Comparison of ENCODE assay signal across 8 mouse cellular contexts in the genomic region with DNA sequence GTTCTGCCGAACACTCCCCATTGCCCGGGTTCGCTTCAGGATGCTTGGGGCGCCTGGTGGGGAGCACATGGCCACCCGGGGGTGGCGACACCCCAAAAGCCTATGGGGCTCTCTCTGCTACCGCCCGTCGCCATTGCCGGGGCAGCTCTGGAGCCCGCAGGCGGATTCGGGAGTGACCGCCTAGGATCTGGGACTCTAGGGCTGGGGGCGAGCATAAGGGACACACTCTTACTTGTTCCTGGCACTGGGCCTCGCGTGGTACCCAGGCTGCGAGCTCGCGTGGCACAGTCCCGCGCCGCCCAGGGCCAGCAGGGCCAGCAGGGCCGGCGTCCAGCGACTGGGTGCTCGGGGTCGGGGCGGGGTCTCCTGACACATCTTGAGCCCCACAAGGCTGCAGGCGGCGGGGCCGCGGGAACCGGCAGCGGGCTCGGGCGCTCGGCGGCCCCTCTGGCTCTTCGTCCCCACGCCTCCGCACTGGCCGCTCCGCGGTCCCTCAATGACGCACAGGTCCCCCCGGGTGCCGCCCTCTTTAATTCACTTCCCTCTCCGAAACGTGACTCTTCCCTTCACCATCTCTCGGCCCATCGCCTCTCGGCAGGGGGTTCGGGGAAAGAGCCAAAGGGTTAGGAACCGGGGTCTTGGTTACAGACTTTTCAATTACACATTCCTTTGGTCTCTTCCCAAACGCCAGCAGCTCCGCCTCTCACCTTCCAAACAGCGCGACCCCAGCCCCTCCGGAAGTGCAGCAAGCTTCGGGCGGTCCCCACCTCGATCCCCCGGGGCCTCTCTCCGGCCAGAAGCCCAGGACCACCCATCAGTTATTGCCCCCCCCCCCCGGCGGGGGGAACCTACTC. TPM values are rescaled to one million over a fixed set of nuclear protein-coding genes. Genes with fewer than 3 reads are reported as not detected.
DNase-seq lines count a peak whose midpoint lies in the region; ATAC-seq and TF ChIP-seq lines count a peak whose summit lies in the region.

No protein-coding gene starts in this region.

- no peaks in the 10 kb centered on the region for H3K36me3 ChIP-seq in thymus, adult 2 months (ENCODE audit: control insufficient read depth, insufficient read depth, low read length)
- H3K36me3 ChIP-seq in embryonic facial prominence, embryonic 15.5 days = no peaks in the 10 kb centered on the region
- H3K36me3 ChIP-seq in heart, embryonic 13.5 days = no peaks in the 10 kb centered on the region
- no peaks in the 10 kb centered on the region for H3K36me3 ChIP-seq in limb, embryonic 14.5 days (ENCODE audit: control insufficient read depth, insufficient read depth, low read length)
- no peaks in the 10 kb centered on the region for H3K36me3 ChIP-seq in midbrain, embryonic 13.5 days
- no peaks in the 10 kb centered on the region for H3K36me3 ChIP-seq in stomach, embryonic 14.5 days (ENCODE audit: control insufficient read depth, insufficient read depth, low read length)

- no peak overlapping the region for H3K27ac ChIP-seq in thymus, adult 2 months (ENCODE audit: control insufficient read depth, insufficient read depth, low read length)
- H3K27ac ChIP-seq in embryonic facial prominence, embryonic 15.5 days (replicated peaks) = peak overlapping the region; percentile 83
- H3K27ac ChIP-seq in heart, embryonic 13.5 days (replicated peaks) = peak overlapping the region; percentile 62
- H3K27ac ChIP-seq in limb, embryonic 14.5 days (replicated peaks; ENCODE audit: low read depth, low read length) = peak overlapping the region; percentile 30
- no peak overlapping the region for H3K27ac ChIP-seq in midbrain, embryonic 13.5 days
- H3K27ac ChIP-seq in stomach, embryonic 14.5 days (ENCODE audit: low read length) = no peak overlapping the region

- peak overlapping the region; percentile 41 for H3K4me3 ChIP-seq in thymus, adult 2 months (ENCODE audit: control insufficient read depth, insufficient read depth, low read length)
- H3K4me3 ChIP-seq in embryonic facial prominence, embryonic 15.5 days (replicated peaks) = peak overlapping the region; percentile 64
- peak overlapping the region; percentile 80 for H3K4me3 ChIP-seq in heart, embryonic 13.5 days
- peak overlapping the region; percentile 65 for H3K4me3 ChIP-seq in limb, embryonic 14.5 days (replicated peaks; ENCODE audit: low read length)
- H3K4me3 ChIP-seq in midbrain, embryonic 13.5 days (replicated peaks) = peak overlapping the region; percentile 66
- H3K4me3 ChIP-seq in stomach, embryonic 14.5 days (ENCODE audit: low read depth, low read length) = peak overlapping the region; percentile 49

- DNase-seq in thymus, adult 2 months = peak; percentile 15
- DNase-seq in thymus, adult 18-20 months = no peak
- no peak for DNase-seq in limb, embryonic 14.5 days (ENCODE audit: low spot score)

- H3K4me1 ChIP-seq in thymus, adult 2 months (replicated peaks; ENCODE audit: control insufficient read depth, insufficient read depth, low read length) = peaks cover 14% of the 10 kb centered on the region
- peaks cover 21% of the 10 kb centered on the region for H3K4me1 ChIP-seq in embryonic facial prominence, embryonic 15.5 days
- peaks cover 43% of the 10 kb centered on the region for H3K4me1 ChIP-seq in heart, embryonic 13.5 days
- peaks cover 10% of the 10 kb centered on the region for H3K4me1 ChIP-seq in limb, embryonic 14.5 days (ENCODE audit: control insufficient read depth, insufficient read depth, low read length)
- peaks cover 26% of the 10 kb centered on the region for H3K4me1 ChIP-seq in midbrain, embryonic 13.5 days (replicated peaks)
- 0 out of 2 replicates have a peak, but pooled peaks cover 2% of the 10 kb centered on the region for H3K4me1 ChIP-seq in stomach, embryonic 14.5 days (ENCODE audit: control insufficient read depth, insufficient read depth, low read length)

- H3K4me2 ChIP-seq in embryonic facial prominence, embryonic 15.5 days (replicated peaks) = peak overlapping the region; percentile 99
- peak overlapping the region; percentile 96 for H3K4me2 ChIP-seq in heart, embryonic 13.5 days
- peak overlapping the region; percentile 100 for H3K4me2 ChIP-seq in limb, embryonic 14.5 days (replicated peaks; ENCODE audit: low read depth, low read length, severe bottlenecking)
- H3K4me2 ChIP-seq in midbrain, embryonic 13.5 days (replicated peaks) = peak overlapping the region; percentile 100
- H3K4me2 ChIP-seq in stomach, embryonic 14.5 days (replicated peaks; ENCODE audit: low read depth, low read length) = peak overlapping the region; percentile 99

- WGBS in thymus, adult 2 months = 1% methylated on average over 67 of the region's 67 CpGs
- WGBS in embryonic facial prominence, embryonic 15.5 days = under 1% methylated on average over 56 of the region's 67 CpGs
- WGBS in heart, embryonic 13.5 days = under 1% methylated on average over 66 of the region's 67 CpGs
- WGBS in limb, embryonic 14.5 days = 2% methylated on average over 43 of the region's 67 CpGs
- under 1% methylated on average over 67 of the region's 67 CpGs for WGBS in midbrain, embryonic 13.5 days
- WGBS in stomach, embryonic 14.5 days = under 1% methylated on average over 66 of the region's 67 CpGs

- no peak for TF ChIP-seq CTCF in thymus, adult 2 months (IDR thresholded peaks at IDR 0.05; ENCODE audit: borderline replicate concordance, control insufficient read depth, extremely low read depth, insufficient read depth, low read length, poor library complexity)

- peaks cover 14% of the 10 kb centered on the region for H3K27me3 ChIP-seq in thymus, adult 2 months (ENCODE audit: control insufficient read depth, insufficient read depth, low read length)
- peaks cover 33% of the 10 kb centered on the region for H3K27me3 ChIP-seq in embryonic facial prominence, embryonic 15.5 days
- peaks cover 35% of the 10 kb centered on the region for H3K27me3 ChIP-seq in heart, embryonic 13.5 days (replicated peaks)
- peaks cover 15% of the 10 kb centered on the region for H3K27me3 ChIP-seq in limb, embryonic 14.5 days (ENCODE audit: control insufficient read depth, insufficient read depth, low read length)
- H3K27me3 ChIP-seq in midbrain, embryonic 13.5 days = peaks cover 39% of the 10 kb centered on the region
- peaks cover 15% of the 10 kb centered on the region; the same call in 1 of the 2 replicates for H3K27me3 ChIP-seq in stomach, embryonic 14.5 days (ENCODE audit: control insufficient read depth, insufficient read depth, low read length)

- TF ChIP-seq POLR2A in thymus, adult 2 months (IDR thresholded peaks at IDR 0.05; ENCODE audit: control insufficient read depth, extremely low read depth, insufficient read depth, low read length, poor library complexity) = no peak
- no peak for TF ChIP-seq POLR2A in limb, embryonic 14.5 days (IDR thresholded peaks at IDR 0.05; ENCODE audit: borderline replicate concordance, extremely low read depth, insufficient read depth, insufficient read length)

- peak overlapping the region; percentile 64 for H3K9ac ChIP-seq in embryonic facial prominence, embryonic 15.5 days
- peak overlapping the region; percentile 90 for H3K9ac ChIP-seq in heart, embryonic 13.5 days
- H3K9ac ChIP-seq in limb, embryonic 14.5 days (ENCODE audit: low read depth, low read length, severe bottlenecking) = peak overlapping the region; percentile 72
- H3K9ac ChIP-seq in midbrain, embryonic 13.5 days (replicated peaks) = peak overlapping the region; percentile 60
- 0 out of 2 replicates have a peak overlapping the region, but pooled peaks have one; percentile 10 for H3K9ac ChIP-seq in stomach, embryonic 14.5 days (replicated peaks; ENCODE audit: low read depth, low read length)

- ATAC-seq in embryonic facial prominence, embryonic 15.5 days (ENCODE audit: insufficient number of reproducible peaks, low FRiP score, low TSS enrichment, low read depth) = peak; percentile 43; the same call in 1 of the 2 replicates
- peak; percentile 26; the same call in 1 of the 2 replicates for ATAC-seq in heart, embryonic 13.5 days (ENCODE audit: extremely low read depth, insufficient number of reproducible peaks, low FRiP score, low TSS enrichment)
- ATAC-seq in limb, embryonic 14.5 days (ENCODE audit: low FRiP score, low read depth) = peak; percentile 29
- ATAC-seq in midbrain, embryonic 13.5 days = peak; percentile 82
- ATAC-seq in stomach, embryonic 14.5 days (ENCODE audit: insufficient number of reproducible peaks, insufficient read depth, low FRiP score, low read depth) = peak; percentile 60; the same call in 1 of the 2 replicates
- ATAC-seq in cerebellum, adult (ENCODE audit: insufficient number of reproducible peaks, low FRiP score, low TSS enrichment) = no peak

- H3K9me3 ChIP-seq in embryonic facial prominence, embryonic 15.5 days (replicated peaks) = no peaks in the 10 kb centered on the region
- H3K9me3 ChIP-seq in heart, embryonic 13.5 days = no peaks in the 10 kb centered on the region
- H3K9me3 ChIP-seq in limb, embryonic 14.5 days (ENCODE audit: control insufficient read depth, low read length) = no peaks in the 10 kb centered on the region
- no peaks in the 10 kb centered on the region for H3K9me3 ChIP-seq in midbrain, embryonic 13.5 days
- no peaks in the 10 kb centered on the region for H3K9me3 ChIP-seq in stomach, embryonic 14.5 days (ENCODE audit: control insufficient read depth, low read depth, low read length)

RNA-seq across cellular contexts. Expression of gene Emilin2, which starts 1.1 kb away (rescaled TPM):
- polyA plus RNA-seq in thymus, adult 2 months (2012; rRNA removed) = 5.9 and 8.7 TPM in 2 replicates
- polyA plus RNA-seq in embryonic facial prominence, embryonic 15.5 days (2015; fragmentation: Nextera tagmentation; extraction: Ambion mirVana) = 26.3 and 31.7 TPM in 2 replicates
- polyA plus RNA-seq in heart, embryonic 13.5 days (2015; fragmentation: Nextera tagmentation; extraction: Ambion mirVana) = 47.4 and 51.7 TPM in 2 replicates
- polyA plus RNA-seq in limb, embryonic 14.5 days (2012; rRNA removed) = 22.7 and 23.6 TPM in 2 replicates
- 25.6 and 30.0 TPM in 2 replicates for polyA plus RNA-seq in limb, embryonic 14.5 days (2014; fragmentation: Nextera tagmentation; extraction: Ambion mirVana)
- 2.0 and 2.5 TPM in 2 replicates for polyA plus RNA-seq in midbrain, embryonic 13.5 days (2015; fragmentation: Nextera tagmentation; extraction: Ambion mirVana)
- polyA plus RNA-seq in stomach, embryonic 14.5 days (2014; fragmentation: Nextera tagmentation; extraction: Ambion mirVana) = 1.5 and 3.0 TPM in 2 replicates

Comparison
In these comparisons a context has a peak if more than half of its experiments do, and no peak if none do; other contexts are left out.
1. H3K27ac ChIP-seq: peak in embryonic facial prominence, embryonic 15.5 days (single experiment), heart, embryonic 13.5 days (single experiment) and limb, embryonic 14.5 days (single experiment); none in thymus, adult 2 months (single experiment), midbrain, embryonic 13.5 days (single experiment) and stomach, embryonic 14.5 days (single experiment).
2. H3K9ac ChIP-seq: peak in every context shown above with its lines; median percentile 90 in heart, embryonic 13.5 days; 72 in limb, embryonic 14.5 days; 64 in embryonic facial prominence, embryonic 15.5 days; 60 in midbrain, embryonic 13.5 days; 10 in stomach, embryonic 14.5 days.
3. Peak in every context shown above with its lines, with median percentiles within 50 percentile points of each other: H3K4me3 ChIP-seq and H3K4me2 ChIP-seq.